Mouse (Mus musculus) CH12.LX (cell line): ENCODE data around the gene Amdhd1.

Source experiments
- CTCF ChIP-seq, 2 experiments: IDR thresholded peaks in 1 of 2; conservative IDR thresholded peaks in 1 of 2; 2 replicates each; pipeline ENCODE4 v1.5.1; 2011 to 2012; ENCODE audit warnings: low read depth in 2 of 2, low read length in 2 of 2, improper control_type of control experiment in 1 of 2, inconsistent platforms in 1 of 2, mild to moderate bottlenecking in 1 of 2, moderate library complexity in 1 of 2
- EP300 ChIP-seq: IDR thresholded peaks from 2 replicates; pipeline ENCODE4 v1.6.1; 2011; ENCODE audit warnings: low read length, improper control_type of control experiment
- POLR2A ChIP-seq: IDR thresholded peaks from 2 replicates; pipeline ENCODE4 v1.6.1; 2011; ENCODE audit warnings: low read depth, mild to moderate bottlenecking, improper control_type of control experiment, low read length
- TBP ChIP-seq: conservative IDR thresholded peaks from 2 replicates; pipeline ENCODE4 v1.6.1; 2011; ENCODE audit warnings: low read depth, low read length, improper control_type of control experiment
- USF1 ChIP-seq: IDR thresholded peaks from 2 replicates; pipeline ENCODE4 v1.6.1; 2014; ENCODE audit warnings: low read depth, mild to moderate bottlenecking, inconsistent platforms, low read length, improper control_type of control experiment
- ZMIZ1 ChIP-seq: IDR thresholded peaks from 2 replicates; pipeline ENCODE4 v1.6.1; 2012; ENCODE audit warnings: low read depth, mild to moderate bottlenecking, inconsistent platforms, low read length, improper control_type of control experiment

DNA sequence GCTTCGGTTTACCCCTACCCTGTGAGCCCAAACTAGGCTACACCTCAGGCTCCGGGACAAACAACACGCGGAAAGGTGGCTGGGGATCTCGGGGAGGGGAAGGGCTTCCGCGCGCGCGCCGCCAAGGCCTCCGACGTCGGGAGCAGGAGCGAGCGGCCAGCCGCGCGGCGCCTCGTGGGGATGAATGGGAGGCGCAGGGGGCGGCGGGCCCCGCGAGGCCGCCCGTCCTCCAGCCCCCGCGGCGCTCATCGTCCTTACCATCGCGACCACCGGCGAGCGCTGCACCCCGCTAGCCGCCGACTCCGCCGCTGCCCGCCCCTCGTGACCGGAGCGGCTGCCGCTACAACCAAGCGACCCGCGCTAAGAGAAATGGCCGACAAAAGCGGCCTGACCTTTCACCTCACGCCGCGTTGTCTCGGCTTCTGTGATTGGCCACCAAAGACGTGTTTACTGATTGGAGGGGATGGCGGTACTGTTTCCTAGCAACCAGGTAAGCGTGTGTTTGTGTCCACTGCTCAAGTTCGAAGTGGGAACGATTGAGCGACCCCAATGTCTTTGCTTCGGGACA is 49.5 kb upstream of the Amdhd1 start, which contains the start of gene Snrpf:
- TF ChIP-seq EP300 (no peak), POLR2A (peak; percentile 82), CTCF (conservative IDR thresholded peaks at IDR 0.05 in 1 of 2, IDR thresholded peaks at IDR 0.05 in 1 of 2; ENCODE audit: low read depth in 2 of 2, low read length in 2 of 2) (no peak), ZMIZ1 (peak; percentile 51; the same call in 1 of the 2 replicates), TBP (no peak), USF1 (peak; percentile 34)
